Mouse (Mus musculus): ENCODE data around the gene Rln3.

Rln3 gene

GRCm38 (mm10) chr8:83994030-83994429, 50.8 kb downstream of the Rln3 start:
- no peak for DNase-seq
